Mouse (Mus musculus) liver, postnatal 0 days (tissue): ENCODE results near the gene Gse1. TPM values are rescaled to one million over a fixed set of nuclear protein-coding genes. Genes with fewer than 3 reads are reported as not detected.

Experiments
- ATAC-seq: fragments of 200-750 bp; cut with Nextera tagmentation; 2 replicates; pipeline ENCODE4 v1.8.0; 2017; ENCODE audit warnings: mild to moderate bottlenecking, moderate library complexity
- DNase-seq: peaks from one replicate; pipeline ENCODE4 v3.0.0-alpha.2; 2016
- H3K27ac ChIP-seq: fragments of 300-500 bp; sonication (generic); 2 replicates; pipeline ENCODE4 v1.5.1; 2014; ENCODE audit warnings: antibody characterized with exemption, moderate library complexity, mild to moderate bottlenecking, low read depth
- H3K27me3 ChIP-seq: fragments of 300-500 bp; sonication (generic); 2 replicates; pipeline ENCODE4 v1.6.1; 2014; ENCODE audit warnings: low read length, control low read depth, mixed read lengths; ENCODE audit not compliant: insufficient read depth
- H3K36me3 ChIP-seq: fragments of 300-500 bp; sonication (generic); replicated peaks from 2 replicates; pipeline ENCODE4 v1.6.1; 2014; ENCODE audit warnings: mild to moderate bottlenecking, control low read depth, low read length, moderate library complexity, mixed read lengths; ENCODE audit not compliant: insufficient read depth
- H3K4me1 ChIP-seq: fragments of 300-500 bp; sonication (generic); 2 replicates; pipeline ENCODE4 v1.6.1; 2014; ENCODE audit warnings: antibody characterized with exemption, mild to moderate bottlenecking, control low read depth; ENCODE audit not compliant: insufficient read depth
- H3K4me2 ChIP-seq: fragments of 300-500 bp; sonication (generic); 2 replicates; pipeline ENCODE4 v1.6.1; 2014; ENCODE audit warnings: low read depth, mild to moderate bottlenecking, low read length, moderate library complexity, mixed read lengths
- H3K4me3 ChIP-seq: fragments of 300-500 bp; sonication (generic); 2 replicates; pipeline ENCODE4 v1.5.1; 2014; ENCODE audit warnings: low read depth, low read length
- H3K9ac ChIP-seq: fragments of 300-500 bp; sonication (generic); replicated peaks from 2 replicates; pipeline ENCODE4 v1.6.1; 2014; ENCODE audit warnings: mild to moderate bottlenecking, moderate library complexity
- H3K9me3 ChIP-seq: fragments of 300-500 bp; sonication (generic); 2 replicates; pipeline ENCODE4 v1.6.1; 2016; ENCODE audit warnings: mild to moderate bottlenecking, control low read depth, low read length, mixed read lengths
- CTCF ChIP-seq: sonication (generic); IDR thresholded peaks from 2 replicates; pipeline ENCODE4 v1.5.1; 2016; ENCODE audit warnings: antibody characterized with exemption, low read depth
- EP300 ChIP-seq: IDR thresholded peaks from 2 replicates; pipeline ENCODE4 v1.6.1; 2016; ENCODE audit warnings: antibody characterized with exemption, low read depth, mild to moderate bottlenecking
- whole genome bisulfite sequencing: fragments of 180-500 bp; shearing (Covaris S2); extraction: QIAGEN DNeasy Blood & Tissue Kit; methylation state at CpG from one replicate; pipeline ENCODE4 v1.1.7; 2014; ENCODE audit not compliant: insufficient replicate concordance; 5-methylcytosine and 5-hydroxymethylcytosine counted together
- polyA plus RNA-seq: library from polyadenylated mRNA; unstranded; fragments of >200 nt; fragmentation: Nextera tagmentation; extraction: Ambion mirVana; gene quantifications from 2 replicates; pipeline ENCODE4 v1.2.1, GENCODE M21; 2015

The Gse1 gene
- polyA plus RNA-seq, 1 experiment from 2014 or later = 7.7 TPM

- Histone ChIP-seq H3K9ac (no peak overlapping the region), H3K4me3 (no peak overlapping the region), H3K27ac (no peak overlapping the region), H3K36me3 (peaks cover 99% of the 10 kb centered on the region), H3K4me1 (peaks cover 11% of the 10 kb centered on the region), H3K9me3 (no peaks in the 10 kb centered on the region), H3K4me2 (no peak overlapping the region), H3K27me3 (no peaks in the 10 kb centered on the region)
- ATAC-seq (no peak), DNase-seq (no peak)
- no peak for TF ChIP-seq CTCF
- TF ChIP-seq EP300 = no peak
- 83% methylated on average over 19 of the region's 19 CpGs for WGBS
These were observed 346.7 kb downstream of the Gse1 start for GRCm38 (mm10) chr8:120574941-120575340.

GRCm38 (mm10) chr8:120575801-120576200 is 347.5 kb downstream of the Gse1 start:
- Histone ChIP-seq H3K27ac (no peak overlapping the region), H3K36me3 (peaks cover 99% of the 10 kb centered on the region)
- ATAC-seq = 0 out of 2 replicates have a peak, but pooled peaks have one; percentile 8

GRCm38 (mm10) chr8:120577821-120578220 is 349.6 kb downstream of the Gse1 start:
- Histone ChIP-seq H3K27me3 (no peaks in the 10 kb centered on the region), H3K27ac (no peak overlapping the region), H3K9me3 (no peaks in the 10 kb centered on the region), H3K9ac (no peak overlapping the region), H3K4me3 (no peak overlapping the region), H3K4me2 (no peak overlapping the region), H3K4me1 (peaks cover 11% of the 10 kb centered on the region; the same call in 1 of the 2 replicates), H3K36me3 (peaks cover 89% of the 10 kb centered on the region)
- DNase-seq (no peak), ATAC-seq (no peak)
- 95% methylated on average over 17 of the region's 17 CpGs for WGBS
- no peak for TF ChIP-seq CTCF
- no peak for TF ChIP-seq EP300

More at GRCm38 (mm10) chr8:120575801-120576200, 347.5 kb downstream of the Gse1 start:
- Histone ChIP-seq H3K4me2 (no peak overlapping the region), H3K4me1 (peaks cover 11% of the 10 kb centered on the region; the same call in 1 of the 2 replicates), H3K27me3 (no peaks in the 10 kb centered on the region), H3K9me3 (no peaks in the 10 kb centered on the region), H3K4me3 (no peak overlapping the region), H3K9ac (no peak overlapping the region)
- WGBS = 69% methylated on average over 9 of the region's 9 CpGs
- no peak for DNase-seq
- TF ChIP-seq EP300 (no peak), CTCF (no peak)

- no peaks in the 10 kb centered on the region for H3K27me3 ChIP-seq
- H3K9ac ChIP-seq = no peak overlapping the region
- TF ChIP-seq EP300 (no peak), CTCF (no peak)
- H3K4me2 ChIP-seq = no peak overlapping the region
- H3K4me1 ChIP-seq = peaks cover 5% of the 10 kb centered on the region; the same call in 1 of the 2 replicates
- WGBS = 93% methylated on average over 8 of the region's 8 CpGs
- H3K9me3 ChIP-seq = no peaks in the 10 kb centered on the region
- DNase-seq = no peak
- H3K4me3 ChIP-seq = no peak overlapping the region
- no peak for ATAC-seq
- no peak overlapping the region for H3K27ac ChIP-seq
- peaks cover 68% of the 10 kb centered on the region for H3K36me3 ChIP-seq
These were observed 352.2 kb downstream of the Gse1 start for GRCm38 (mm10) chr8:120580336-120581000.

GRCm38 (mm10) chr8:120581329-120581728 is 353.1 kb downstream of the Gse1 start:
- DNase-seq = no peak
- H3K27me3 ChIP-seq = no peaks in the 10 kb centered on the region
- no peak overlapping the region for H3K27ac ChIP-seq
- 89% methylated on average over 12 of the region's 12 CpGs for WGBS
- no peak overlapping the region for H3K4me2 ChIP-seq
- no peaks in the 10 kb centered on the region for H3K4me1 ChIP-seq
- ATAC-seq = no peak
- H3K4me3 ChIP-seq = no peak overlapping the region
- peaks cover 61% of the 10 kb centered on the region for H3K36me3 ChIP-seq
- H3K9ac ChIP-seq = no peak overlapping the region
- no peaks in the 10 kb centered on the region for H3K9me3 ChIP-seq
- no peak for TF ChIP-seq EP300
- no peak for TF ChIP-seq CTCF

GRCm38 (mm10) chr8:120581811-120582210 is 353.6 kb downstream of the Gse1 start:
- no peaks in the 10 kb centered on the region for H3K9me3 ChIP-seq
- H3K4me1 ChIP-seq = no peaks in the 10 kb centered on the region
- H3K9ac ChIP-seq = no peak overlapping the region
- no peak for TF ChIP-seq CTCF
- TF ChIP-seq EP300 = no peak
- no peak for ATAC-seq
- WGBS = 89% methylated on average over 8 of the region's 8 CpGs
- no peak overlapping the region for H3K27ac ChIP-seq
- DNase-seq = no peak
- no peaks in the 10 kb centered on the region for H3K27me3 ChIP-seq
- no peak overlapping the region for H3K4me2 ChIP-seq
- no peak overlapping the region for H3K4me3 ChIP-seq
- peaks cover 56% of the 10 kb centered on the region for H3K36me3 ChIP-seq
